Mouse (Mus musculus): ENCODE results near the gene Slc7a11.

DNA sequence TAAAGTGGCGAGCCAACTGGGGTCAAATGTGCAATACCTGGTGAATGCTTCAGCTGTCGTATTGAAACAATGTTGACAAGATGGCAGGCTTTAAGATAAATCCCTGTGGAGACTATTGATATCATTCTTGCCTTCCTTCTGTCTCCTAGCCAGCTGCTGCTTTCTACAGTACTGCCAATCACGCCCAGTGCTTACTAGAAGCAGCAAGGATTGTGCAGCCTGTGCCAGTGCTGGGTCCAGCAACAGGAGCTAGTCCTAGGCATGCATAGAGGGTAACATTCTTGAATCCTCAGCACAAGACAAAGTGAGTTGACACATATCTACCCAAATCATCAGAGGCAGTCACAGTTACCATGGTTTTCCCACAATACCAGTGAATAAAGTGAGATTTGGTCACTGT, 129.6 kb downstream of the Slc7a11 start:
- TF ChIP-seq POLR2A (IDR thresholded peaks at IDR 0.05; ENCODE audit: borderline replicate concordance, extremely low read depth, insufficient read depth, insufficient read length, poor library complexity, severe bottlenecking) (no peak), CTCF (IDR thresholded peaks at IDR 0.05; ENCODE audit: borderline replicate concordance, extremely low read depth, insufficient read depth, insufficient read length) (no peak)

All from brain, embryonic 14.5 days (tissue).